Mouse (Mus musculus): Measurements from ENCODE around the gene Samd8. TPM values are rescaled to one million over a fixed set of nuclear protein-coding genes. Genes with fewer than 3 reads are reported as not detected.

Gene Samd8
- polyA plus RNA-seq, 1 experiment from 2014 or later: 22.7 TPM

GRCm38 (mm10) chr14:21753367-21753766 is 3.0 kb downstream of the Samd8 start:
- ATAC-seq (ENCODE audit: low FRiP score) (no peak), DNase-seq (ENCODE audit: low spot score) (no peak)
- Histone ChIP-seq H3K9ac (no peak overlapping the region), H3K4me2 (replicated peaks) (no peak overlapping the region), H3K9me3 (ENCODE audit: control insufficient read depth, low read length) (no peaks in the 10 kb centered on the region), H3K27ac (no peak overlapping the region), H3K36me3 (replicated peaks; ENCODE audit: control insufficient read depth, insufficient read depth) (no peaks in the 10 kb centered on the region), H3K4me1 (replicated peaks; ENCODE audit: control insufficient read depth, insufficient read depth, low read length) (peaks cover 19% of the 10 kb centered on the region), H3K27me3 (ENCODE audit: control insufficient read depth, insufficient read depth, low read length) (no peaks in the 10 kb centered on the region), H3K4me3 (replicated peaks; ENCODE audit: low read length) (no peak overlapping the region)
- WGBS: 84% methylated on average over 4 of the region's 4 CpGs

- H3K27me3 ChIP-seq (ENCODE audit: control insufficient read depth, insufficient read depth, low read length): no peaks in the 10 kb centered on the region
- no peaks in the 10 kb centered on the region for H3K9me3 ChIP-seq (ENCODE audit: control insufficient read depth, low read length)
- ATAC-seq (ENCODE audit: low FRiP score) (no peak), DNase-seq (ENCODE audit: low spot score) (no peak)
- no peaks in the 10 kb centered on the region for H3K4me1 ChIP-seq (replicated peaks; ENCODE audit: control insufficient read depth, insufficient read depth, low read length)
- H3K27ac ChIP-seq: no peak overlapping the region
- no peak overlapping the region for H3K4me2 ChIP-seq (replicated peaks)
- WGBS: 93% methylated on average over 9 of the region's 9 CpGs
- no peak overlapping the region for H3K9ac ChIP-seq
- H3K4me3 ChIP-seq (replicated peaks; ENCODE audit: low read length): no peak overlapping the region
- H3K36me3 ChIP-seq (replicated peaks; ENCODE audit: control insufficient read depth, insufficient read depth): no peaks in the 10 kb centered on the region
These were observed 11.2 kb downstream of the Samd8 start for GRCm38 (mm10) chr14:21761560-21761959.

- Histone ChIP-seq H3K27ac (no peak overlapping the region), H3K9me3 (ENCODE audit: control insufficient read depth, low read length) (no peaks in the 10 kb centered on the region), H3K27me3 (ENCODE audit: control insufficient read depth, insufficient read depth, low read length) (no peaks in the 10 kb centered on the region), H3K4me2 (replicated peaks) (no peak overlapping the region), H3K4me3 (replicated peaks; ENCODE audit: low read length) (no peak overlapping the region), H3K9ac (no peak overlapping the region), H3K36me3 (replicated peaks; ENCODE audit: control insufficient read depth, insufficient read depth) (no peaks in the 10 kb centered on the region), H3K4me1 (replicated peaks; ENCODE audit: control insufficient read depth, insufficient read depth, low read length) (peaks cover 9% of the 10 kb centered on the region; the same call in 1 of the 2 replicates)
- DNase-seq (ENCODE audit: low spot score) (no peak), ATAC-seq (ENCODE audit: low FRiP score) (no peak)
- WGBS: 92% methylated on average over 3 of the region's 3 CpGs
These were observed 13.4 kb downstream of the Samd8 start for GRCm38 (mm10) chr14:21763736-21764135.

- Histone ChIP-seq H3K9ac (no peak overlapping the region), H3K4me1 (replicated peaks; ENCODE audit: control insufficient read depth, insufficient read depth, low read length) (peaks cover 9% of the 10 kb centered on the region; the same call in 1 of the 2 replicates), H3K4me3 (replicated peaks; ENCODE audit: low read length) (no peak overlapping the region), H3K36me3 (replicated peaks; ENCODE audit: control insufficient read depth, insufficient read depth) (no peaks in the 10 kb centered on the region), H3K27ac (no peak overlapping the region), H3K9me3 (ENCODE audit: control insufficient read depth, low read length) (no peaks in the 10 kb centered on the region), H3K27me3 (ENCODE audit: control insufficient read depth, insufficient read depth, low read length) (no peaks in the 10 kb centered on the region), H3K4me2 (replicated peaks) (no peak overlapping the region)
- 84% methylated on average over 6 of the region's 6 CpGs for WGBS
- ATAC-seq (ENCODE audit: low FRiP score): no peak
- DNase-seq (ENCODE audit: low spot score): no peak
These were observed 14.3 kb downstream of the Samd8 start for GRCm38 (mm10) chr14:21764646-21765045.

- no peak overlapping the region for H3K4me3 ChIP-seq (replicated peaks; ENCODE audit: low read length)
- no peaks in the 10 kb centered on the region for H3K9me3 ChIP-seq (ENCODE audit: control insufficient read depth, low read length)
- H3K36me3 ChIP-seq (replicated peaks; ENCODE audit: control insufficient read depth, insufficient read depth): no peaks in the 10 kb centered on the region
- peaks cover 9% of the 10 kb centered on the region; the same call in 1 of the 2 replicates for H3K4me1 ChIP-seq (replicated peaks; ENCODE audit: control insufficient read depth, insufficient read depth, low read length)
- no peak for ATAC-seq (ENCODE audit: low FRiP score)
- H3K9ac ChIP-seq: no peak overlapping the region
- H3K27ac ChIP-seq: no peak overlapping the region
- no peak for DNase-seq (ENCODE audit: low spot score)
- H3K4me2 ChIP-seq (replicated peaks): no peak overlapping the region
- WGBS: 84% methylated on average over 7 of the region's 7 CpGs
- no peaks in the 10 kb centered on the region for H3K27me3 ChIP-seq (ENCODE audit: control insufficient read depth, insufficient read depth, low read length)
These were observed 15.5 kb downstream of the Samd8 start for GRCm38 (mm10) chr14:21765754-21766397.

GRCm38 (mm10) chr14:21766398-21766958 is 16.1 kb downstream of the Samd8 start:
- Histone ChIP-seq H3K4me3 (replicated peaks; ENCODE audit: low read length) (no peak overlapping the region), H3K9ac (no peak overlapping the region), H3K9me3 (ENCODE audit: control insufficient read depth, low read length) (no peaks in the 10 kb centered on the region), H3K4me1 (replicated peaks; ENCODE audit: control insufficient read depth, insufficient read depth, low read length) (peaks cover 9% of the 10 kb centered on the region; the same call in 1 of the 2 replicates), H3K36me3 (replicated peaks; ENCODE audit: control insufficient read depth, insufficient read depth) (no peaks in the 10 kb centered on the region), H3K27me3 (ENCODE audit: control insufficient read depth, insufficient read depth, low read length) (no peaks in the 10 kb centered on the region), H3K4me2 (replicated peaks) (no peak overlapping the region), H3K27ac (no peak overlapping the region)
- ATAC-seq (ENCODE audit: low FRiP score) (no peak), DNase-seq (ENCODE audit: low spot score) (no peak)
- 94% methylated on average over 6 of the region's 6 CpGs for WGBS

- DNase-seq (ENCODE audit: low spot score): no peak
- no peak overlapping the region for H3K27ac ChIP-seq
- no peaks in the 10 kb centered on the region for H3K27me3 ChIP-seq (ENCODE audit: control insufficient read depth, insufficient read depth, low read length)
- no peak for ATAC-seq (ENCODE audit: low FRiP score)
- 83% methylated on average over 11 of the region's 11 CpGs for WGBS
- no peak overlapping the region for H3K4me2 ChIP-seq (replicated peaks)
- no peak overlapping the region for H3K9ac ChIP-seq
- H3K4me3 ChIP-seq (replicated peaks; ENCODE audit: low read length): no peak overlapping the region
- H3K9me3 ChIP-seq (ENCODE audit: control insufficient read depth, low read length): no peaks in the 10 kb centered on the region
- H3K36me3 ChIP-seq (replicated peaks; ENCODE audit: control insufficient read depth, insufficient read depth): peaks cover 17% of the 10 kb centered on the region; the same call in 1 of the 2 replicates
- H3K4me1 ChIP-seq (replicated peaks; ENCODE audit: control insufficient read depth, insufficient read depth, low read length): peaks cover 9% of the 10 kb centered on the region; the same call in 1 of the 2 replicates
These were observed 22.4 kb downstream of the Samd8 start for GRCm38 (mm10) chr14:21772506-21773281.

GRCm38 (mm10) chr14:21773946-21774345 is 23.6 kb downstream of the Samd8 start:
- H3K27me3 ChIP-seq (ENCODE audit: control insufficient read depth, insufficient read depth, low read length): no peaks in the 10 kb centered on the region
- no peaks in the 10 kb centered on the region for H3K9me3 ChIP-seq (ENCODE audit: control insufficient read depth, low read length)
- WGBS: 65% methylated on average over 2 of the region's 2 CpGs
- no peak overlapping the region for H3K4me3 ChIP-seq (replicated peaks; ENCODE audit: low read length)
- H3K9ac ChIP-seq: no peak overlapping the region
- H3K27ac ChIP-seq: no peak overlapping the region
- no peaks in the 10 kb centered on the region for H3K4me1 ChIP-seq (replicated peaks; ENCODE audit: control insufficient read depth, insufficient read depth, low read length)
- no peak overlapping the region for H3K4me2 ChIP-seq (replicated peaks)
- no peak for DNase-seq (ENCODE audit: low spot score)
- peaks cover 21% of the 10 kb centered on the region; the same call in 1 of the 2 replicates for H3K36me3 ChIP-seq (replicated peaks; ENCODE audit: control insufficient read depth, insufficient read depth)
- no peak for ATAC-seq (ENCODE audit: low FRiP score)

GRCm38 (mm10) chr14:21776201-21776600 is 25.9 kb downstream of the Samd8 start:
- H3K9me3 ChIP-seq (ENCODE audit: control insufficient read depth, low read length): no peaks in the 10 kb centered on the region

More at GRCm38 (mm10) chr14:21776201-21776600, 25.9 kb downstream of the Samd8 start:
- H3K4me3 ChIP-seq (replicated peaks; ENCODE audit: low read length): no peak overlapping the region
- 91% methylated on average over 4 of the region's 4 CpGs for WGBS
- H3K4me1 ChIP-seq (replicated peaks; ENCODE audit: control insufficient read depth, insufficient read depth, low read length): no peaks in the 10 kb centered on the region
- no peak overlapping the region for H3K4me2 ChIP-seq (replicated peaks)
- no peak overlapping the region for H3K9ac ChIP-seq
- H3K36me3 ChIP-seq (replicated peaks; ENCODE audit: control insufficient read depth, insufficient read depth): peaks cover 37% of the 10 kb centered on the region; the same call in 1 of the 2 replicates
- DNase-seq (ENCODE audit: low spot score): no peak
- H3K27me3 ChIP-seq (ENCODE audit: control insufficient read depth, insufficient read depth, low read length): no peaks in the 10 kb centered on the region
- no peak overlapping the region for H3K27ac ChIP-seq
- ATAC-seq (ENCODE audit: low FRiP score): no peak
